Mouse (Mus musculus) intestine, postnatal 0 days (tissue): ENCODE results near the gene Sh2d6. TPM values are rescaled to one million over a fixed set of nuclear protein-coding genes. Genes with fewer than 3 reads are reported as not detected.

Experiments used
- ATAC-seq: fragments of 200-750 bp; cut with Nextera tagmentation; 2 replicates; pipeline ENCODE4 v1.8.0; 2017; ENCODE audit warnings: mild to moderate bottlenecking, moderate TSS enrichment, moderate library complexity
- H3K27ac ChIP-seq: fragments of 300-500 bp; sonication (generic); 2 replicates; pipeline ENCODE4 v1.5.1; 2014; ENCODE audit warnings: mild to moderate bottlenecking, low read depth, low read length, moderate library complexity
- H3K27me3 ChIP-seq: fragments of 300-500 bp; sonication (generic); replicated peaks from 2 replicates; pipeline ENCODE4 v1.6.1; 2014; ENCODE audit warnings: low read length, mixed read lengths; ENCODE audit not compliant: control insufficient read depth, insufficient read depth
- H3K36me3 ChIP-seq: fragments of 300-500 bp; sonication (generic); 2 replicates; pipeline ENCODE4 v1.6.1; 2014; ENCODE audit warnings: mild to moderate bottlenecking, moderate library complexity; ENCODE audit not compliant: control insufficient read depth, insufficient read depth
- H3K4me1 ChIP-seq: fragments of 300-500 bp; sonication (generic); replicated peaks from 2 replicates; pipeline ENCODE4 v1.6.1; 2014; ENCODE audit warnings: antibody characterized with exemption, low read length, mixed read lengths; ENCODE audit not compliant: control insufficient read depth, insufficient read depth
- H3K4me2 ChIP-seq: fragments of 300-500 bp; sonication (generic); replicated peaks from 2 replicates; pipeline ENCODE4 v1.6.1; 2014; ENCODE audit warnings: low read depth, mild to moderate bottlenecking, moderate library complexity
- H3K4me3 ChIP-seq: fragments of 300-500 bp; sonication (generic); 2 replicates; pipeline ENCODE4 v1.5.1; 2014; ENCODE audit warnings: low read depth, low read length
- H3K9ac ChIP-seq: fragments of 300-500 bp; sonication (generic); 2 replicates; pipeline ENCODE4 v1.6.1; 2014; ENCODE audit warnings: mild to moderate bottlenecking, low read depth, low read length
- H3K9me3 ChIP-seq: fragments of 300-500 bp; sonication (generic); 2 replicates; pipeline ENCODE4 v1.6.1; 2016; ENCODE audit warnings: mixed run types; ENCODE audit not compliant: control insufficient read depth
- CTCF ChIP-seq: sonication (generic); IDR thresholded peaks from 2 replicates; pipeline ENCODE4 v1.5.1; 2016; ENCODE audit warnings: low read depth, mild to moderate bottlenecking, control low read depth, antibody characterized with exemption, moderate library complexity
- WGBS: fragments of 180-500 bp; shearing (Covaris S2); extraction: QIAGEN DNeasy Blood & Tissue Kit; methylation state at CpG from one replicate; pipeline ENCODE4 v1.1.7; 2014; 5-methylcytosine and 5-hydroxymethylcytosine counted together
- polyA plus RNA-seq: library from polyadenylated mRNA; unstranded; fragments of >200 nt; fragmentation: Nextera tagmentation; extraction: Ambion mirVana; gene quantifications from 2 replicates; pipeline ENCODE4 v1.2.1, GENCODE M21; 2015

Sh2d6 gene
- polyA plus RNA-seq, 1 experiment from 2014 or later, result 0.16 TPM

DNA sequence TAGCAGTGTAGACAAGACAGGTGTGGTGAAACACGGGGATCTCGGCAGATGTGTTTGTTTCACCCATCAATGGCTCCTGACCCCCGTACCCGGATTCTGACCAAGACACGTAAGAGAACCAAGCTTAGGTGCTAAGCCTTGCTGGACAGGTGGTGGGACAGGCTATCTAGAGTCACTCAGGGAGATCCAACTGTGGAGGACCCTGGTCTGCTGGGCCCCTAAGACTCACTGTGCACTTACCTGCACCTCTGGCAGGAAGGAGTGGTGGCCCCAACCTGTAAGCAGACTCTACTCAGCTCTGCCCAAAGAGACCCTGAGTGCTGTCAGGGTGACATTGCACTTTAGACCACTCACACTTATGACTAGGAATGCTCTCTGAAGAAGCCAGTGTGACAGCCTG lies 603 bp downstream of the Sh2d6 start:
- ATAC-seq, result no peak
- H3K27me3 ChIP-seq, result no peaks in the 10 kb centered on the region
- no peak overlapping the region for H3K9ac ChIP-seq
- no peak overlapping the region for H3K27ac ChIP-seq
- no peaks in the 10 kb centered on the region for H3K9me3 ChIP-seq
- no peaks in the 10 kb centered on the region for H3K36me3 ChIP-seq
- no peak overlapping the region for H3K4me3 ChIP-seq
- 0 out of 2 replicates have a peak, but pooled peaks cover 5% of the 10 kb centered on the region for H3K4me1 ChIP-seq
- TF ChIP-seq CTCF, result no peak
- WGBS, result 92% methylated on average over 5 of the region's 5 CpGs
- H3K4me2 ChIP-seq, result no peak overlapping the region

DNA sequence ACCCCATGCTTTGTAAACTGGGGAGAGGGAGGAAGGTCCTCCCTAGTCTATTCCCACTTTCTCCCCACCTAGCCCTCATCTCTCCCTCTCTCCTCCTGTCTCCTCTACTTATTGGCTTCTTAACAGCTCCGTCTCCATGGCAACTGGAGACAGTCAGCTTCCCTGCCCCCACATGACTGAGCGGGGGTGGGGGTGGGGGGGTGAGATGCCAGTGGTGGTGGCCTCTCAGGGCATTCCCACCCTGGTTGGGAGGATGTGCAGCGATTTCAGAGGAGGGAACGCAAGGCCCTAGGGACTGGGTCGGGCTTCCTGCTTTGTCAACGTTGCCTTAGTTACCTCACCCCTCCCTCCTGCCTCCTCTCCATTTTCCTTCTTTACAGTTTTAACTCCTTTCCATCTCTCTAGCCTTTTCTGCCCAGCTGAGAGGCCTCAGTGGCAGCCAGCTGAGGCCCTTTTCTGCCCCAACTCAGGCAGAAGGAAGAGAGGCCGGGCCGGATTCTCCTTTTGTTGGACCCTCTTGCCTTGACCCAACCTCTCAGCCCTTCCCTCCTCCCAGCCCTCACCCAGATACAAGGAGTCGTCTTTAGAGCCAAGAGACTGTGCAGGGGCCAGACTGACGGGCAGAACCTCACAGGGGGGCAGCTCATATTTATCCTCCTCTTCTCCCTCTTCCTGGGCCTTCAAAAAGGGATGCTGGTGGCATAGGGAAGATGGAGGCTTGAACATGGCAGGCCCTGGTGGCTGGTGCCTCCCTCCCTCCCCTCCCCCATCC lies 1.4 kb downstream of the Sh2d6 start:
- no peaks in the 10 kb centered on the region for H3K36me3 ChIP-seq
- no peak overlapping the region for H3K27ac ChIP-seq
- no peak overlapping the region for H3K4me3 ChIP-seq
- WGBS, result 39% methylated on average over 10 of the region's 10 CpGs
- no peaks in the 10 kb centered on the region for H3K9me3 ChIP-seq
- no peak overlapping the region for H3K9ac ChIP-seq
- H3K4me2 ChIP-seq, result 0 out of 2 replicates have a peak overlapping the region, but pooled peaks have one; percentile 9
- H3K27me3 ChIP-seq, result no peaks in the 10 kb centered on the region
- TF ChIP-seq CTCF, result no peak
- H3K4me1 ChIP-seq, result 0 out of 2 replicates have a peak, but pooled peaks cover 5% of the 10 kb centered on the region
- 0 out of 2 replicates have a peak, but pooled peaks have one; percentile 10 for ATAC-seq

DNA sequence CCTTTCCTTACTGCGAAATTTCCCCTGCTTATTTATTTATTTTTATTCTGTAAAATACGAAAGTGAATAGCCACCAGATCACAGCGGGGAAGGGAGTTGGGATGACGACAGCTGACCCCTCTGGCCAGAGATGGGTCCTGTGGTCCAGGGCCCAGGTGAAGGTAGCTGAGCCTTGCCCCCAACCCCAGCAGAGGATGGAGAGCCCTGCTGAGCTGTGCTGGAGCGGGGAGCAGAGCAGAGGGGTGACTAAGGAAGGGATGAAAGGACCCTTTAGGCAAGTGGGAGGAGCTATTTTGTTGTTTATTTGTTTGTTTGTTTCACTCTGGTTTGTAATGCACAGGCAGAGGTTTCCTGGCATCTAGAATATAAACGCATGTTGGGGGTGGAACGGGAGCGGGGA lies 2.2 kb downstream of the Sh2d6 start:
- Histone ChIP-seq H3K4me1 (0 out of 2 replicates have a peak, but pooled peaks cover 5% of the 10 kb centered on the region), H3K9ac (no peak overlapping the region), H3K36me3 (no peaks in the 10 kb centered on the region), H3K4me2 (no peak overlapping the region), H3K27ac (no peak overlapping the region), H3K9me3 (no peaks in the 10 kb centered on the region), H3K4me3 (no peak overlapping the region), H3K27me3 (no peaks in the 10 kb centered on the region)
- WGBS, result 55% methylated on average over 8 of the region's 8 CpGs
- no peak for TF ChIP-seq CTCF
- ATAC-seq, result no peak

DNA sequence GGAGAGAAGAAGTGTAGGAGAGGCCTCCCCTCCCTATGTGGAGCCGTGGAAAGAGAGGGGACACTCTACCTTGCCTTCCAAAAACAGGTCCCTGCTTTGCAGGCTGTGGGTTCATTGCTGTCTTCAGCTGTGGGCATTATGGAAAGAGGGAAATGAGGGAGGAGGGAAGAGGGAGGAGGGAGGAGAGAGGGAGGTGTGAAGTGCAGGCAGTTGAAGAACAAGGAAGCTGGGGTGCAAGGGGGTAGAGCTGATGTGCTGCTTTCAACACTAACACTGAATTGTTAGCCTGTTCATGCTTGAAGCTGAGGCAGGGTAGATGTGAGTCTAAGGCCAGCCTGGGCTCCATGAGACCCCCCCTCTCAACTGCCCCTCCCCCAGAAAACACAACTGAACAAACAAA lies 2.7 kb downstream of the Sh2d6 start:
- 89% methylated on average over 1 of the region's 1 CpGs for WGBS
- no peak overlapping the region for H3K4me3 ChIP-seq
- 0 out of 2 replicates have a peak, but pooled peaks cover 5% of the 10 kb centered on the region for H3K4me1 ChIP-seq
- no peak overlapping the region for H3K4me2 ChIP-seq
- no peaks in the 10 kb centered on the region for H3K27me3 ChIP-seq
- H3K27ac ChIP-seq, result no peak overlapping the region
- H3K9me3 ChIP-seq, result no peaks in the 10 kb centered on the region
- no peak for TF ChIP-seq CTCF
- H3K9ac ChIP-seq, result no peak overlapping the region
- no peaks in the 10 kb centered on the region for H3K36me3 ChIP-seq
- no peak for ATAC-seq

DNA sequence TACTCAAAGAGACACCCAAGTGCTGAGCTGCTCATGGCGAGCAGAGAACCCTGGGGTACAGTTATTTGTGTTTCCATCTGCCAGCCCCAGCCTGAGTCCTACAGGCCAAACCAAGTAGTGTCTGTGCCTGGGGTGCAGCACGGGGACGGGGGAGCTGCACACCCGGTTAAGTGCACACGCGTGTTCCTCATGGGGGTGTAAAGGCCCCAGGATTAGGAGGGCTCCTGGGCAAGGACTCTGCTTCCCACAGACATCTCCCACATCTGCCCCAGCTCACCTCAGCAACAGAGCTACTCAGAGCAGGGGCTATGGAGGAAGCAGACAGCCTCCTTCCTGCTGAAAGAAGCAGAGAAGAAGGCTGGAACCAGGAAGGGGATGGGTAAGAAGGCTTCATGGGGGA lies 5.9 kb downstream of the Sh2d6 start:
- ATAC-seq, result no peak
- TF ChIP-seq CTCF, result no peak
- H3K27ac ChIP-seq, result no peak overlapping the region
- H3K4me2 ChIP-seq, result no peak overlapping the region
- no peak overlapping the region for H3K4me3 ChIP-seq
- H3K36me3 ChIP-seq, result no peaks in the 10 kb centered on the region
- H3K9ac ChIP-seq, result no peak overlapping the region
- no peaks in the 10 kb centered on the region for H3K9me3 ChIP-seq
- 95% methylated on average over 6 of the region's 6 CpGs for WGBS
- 0 out of 2 replicates have a peak, but pooled peaks cover 5% of the 10 kb centered on the region for H3K4me1 ChIP-seq
- no peaks in the 10 kb centered on the region for H3K27me3 ChIP-seq

DNA sequence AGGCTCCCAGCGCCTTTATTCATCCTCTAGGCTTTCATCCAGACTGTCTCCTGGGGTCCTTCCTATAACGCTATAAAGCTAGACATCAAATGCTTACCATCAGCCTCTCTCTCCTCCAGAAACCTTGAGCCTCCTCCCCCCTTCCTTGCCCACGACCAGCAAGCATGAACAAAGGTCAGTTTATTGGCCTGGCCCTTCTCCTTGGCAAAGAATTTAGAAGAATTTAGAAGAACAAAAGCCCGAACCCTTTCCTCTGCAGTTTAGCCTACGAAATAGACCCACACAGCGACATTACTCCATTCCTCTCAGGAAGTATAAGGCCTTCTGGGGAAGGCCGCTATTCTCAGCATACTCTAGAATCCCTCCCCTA lies 8.5 kb downstream of the Sh2d6 start:
- H3K27me3 ChIP-seq, result no peaks in the 10 kb centered on the region
- 0 out of 2 replicates have a peak, but pooled peaks cover 3% of the 10 kb centered on the region for H3K4me1 ChIP-seq
- H3K9me3 ChIP-seq, result no peaks in the 10 kb centered on the region
- peak overlapping the region; percentile 66 for H3K4me2 ChIP-seq
- ATAC-seq, result no peak
- H3K27ac ChIP-seq, result peak overlapping the region; percentile 36
- peak overlapping the region; percentile 43; the same call in 1 of the 2 replicates for H3K9ac ChIP-seq
- H3K4me3 ChIP-seq, result peak overlapping the region; percentile 28
- no peak for TF ChIP-seq CTCF
- 51% methylated on average over 7 of the region's 7 CpGs for WGBS
- H3K36me3 ChIP-seq, result no peaks in the 10 kb centered on the region
